Mouse (Mus musculus): ENCODE data around the gene Foxn2. TPM values are rescaled to one million over a fixed set of nuclear protein-coding genes. Genes with fewer than 3 reads are reported as not detected.

The Foxn2 gene
- polyA plus RNA-seq, 1 experiment, result 2.9 TPM

DNA sequence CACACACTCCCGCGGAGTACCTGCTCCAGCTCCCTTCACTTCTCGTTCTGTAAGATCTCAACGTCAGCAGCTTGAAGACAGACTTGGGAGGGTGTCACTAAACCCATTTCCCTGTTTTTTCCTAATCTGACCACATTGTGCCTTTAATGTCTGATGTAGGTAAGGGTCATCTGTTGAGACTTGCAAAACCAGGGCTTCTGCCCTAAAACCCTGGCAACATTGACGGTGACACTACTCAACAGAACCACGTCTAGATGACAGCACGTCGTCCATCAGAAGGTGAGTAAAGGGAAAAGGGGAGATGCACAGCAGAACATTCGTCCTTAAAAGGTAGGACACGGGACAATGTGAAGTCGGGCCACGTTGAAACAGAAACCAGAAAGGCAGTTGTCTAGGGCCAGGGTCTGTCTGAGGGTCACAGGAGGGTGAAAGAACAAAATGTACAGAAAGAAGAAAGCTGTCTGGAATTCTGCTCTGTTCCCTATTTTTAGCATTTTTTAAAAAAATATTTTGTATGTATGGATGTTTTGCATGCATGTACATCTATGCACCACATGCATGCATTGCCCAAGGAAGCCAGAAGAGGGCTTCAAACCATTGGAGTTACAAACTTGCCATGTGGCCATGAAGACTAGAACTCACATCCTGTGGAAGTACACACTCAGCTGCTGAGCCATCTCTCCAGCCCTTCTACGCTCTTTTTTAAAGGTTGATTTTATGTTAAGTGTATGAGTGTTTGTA lies 51.0 kb downstream of the Foxn2 start:
- no peak overlapping the region for H3K27ac ChIP-seq (ENCODE audit: insufficient read depth, low read depth, low read length)
- H3K36me3 ChIP-seq (ENCODE audit: control insufficient read depth, insufficient read depth, low read length), result no peaks in the 10 kb centered on the region
- TF ChIP-seq CTCF (conservative IDR thresholded peaks at IDR 0.05; ENCODE audit: insufficient read depth, insufficient read length, low read depth, low read length), result no peak
- no peak for TF ChIP-seq POLR2A (IDR thresholded peaks at IDR 0.05; ENCODE audit: low read depth, low read length)
- no peaks in the 10 kb centered on the region for H3K4me1 ChIP-seq (ENCODE audit: control insufficient read depth, insufficient read depth, low read length)
- H3K27me3 ChIP-seq (replicated peaks; ENCODE audit: control insufficient read depth, insufficient read depth, low read length), result no peaks in the 10 kb centered on the region
- no peak overlapping the region for H3K4me3 ChIP-seq (ENCODE audit: insufficient read depth, low read depth, low read length)
- 95% methylated on average over 13 of the region's 13 CpGs for WGBS
- no peak for DNase-seq

DNA sequence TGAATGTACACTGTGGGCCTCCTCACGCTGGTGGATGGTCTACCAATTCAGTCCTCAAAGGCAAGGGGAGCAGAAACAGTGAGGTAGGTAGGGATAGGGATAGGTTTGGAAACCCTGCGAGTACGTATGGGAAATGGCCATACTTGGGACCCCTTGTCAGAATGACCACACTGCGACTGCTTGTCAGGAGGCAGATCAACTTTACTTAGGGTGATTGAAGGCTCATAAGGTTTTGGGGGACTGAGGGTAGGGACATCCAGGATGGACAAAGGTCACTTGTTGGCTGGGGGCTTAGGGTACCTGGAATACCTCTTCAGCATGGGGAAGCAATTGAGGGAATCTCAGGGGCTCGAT lies 51.6 kb downstream of the Foxn2 start:
- H3K4me3 ChIP-seq (ENCODE audit: insufficient read depth, low read depth, low read length), result no peak overlapping the region
- H3K4me1 ChIP-seq (ENCODE audit: control insufficient read depth, insufficient read depth, low read length), result no peaks in the 10 kb centered on the region
- no peak for DNase-seq
- no peaks in the 10 kb centered on the region for H3K27me3 ChIP-seq (replicated peaks; ENCODE audit: control insufficient read depth, insufficient read depth, low read length)
- no peaks in the 10 kb centered on the region for H3K36me3 ChIP-seq (ENCODE audit: control insufficient read depth, insufficient read depth, low read length)
- TF ChIP-seq POLR2A (IDR thresholded peaks at IDR 0.05; ENCODE audit: low read depth, low read length) (no peak), CTCF (conservative IDR thresholded peaks at IDR 0.05; ENCODE audit: insufficient read depth, insufficient read length, low read depth, low read length) (no peak)
- no peak overlapping the region for H3K27ac ChIP-seq (ENCODE audit: insufficient read depth, low read depth, low read length)
- WGBS, result 95% methylated on average over 5 of the region's 5 CpGs

DNA sequence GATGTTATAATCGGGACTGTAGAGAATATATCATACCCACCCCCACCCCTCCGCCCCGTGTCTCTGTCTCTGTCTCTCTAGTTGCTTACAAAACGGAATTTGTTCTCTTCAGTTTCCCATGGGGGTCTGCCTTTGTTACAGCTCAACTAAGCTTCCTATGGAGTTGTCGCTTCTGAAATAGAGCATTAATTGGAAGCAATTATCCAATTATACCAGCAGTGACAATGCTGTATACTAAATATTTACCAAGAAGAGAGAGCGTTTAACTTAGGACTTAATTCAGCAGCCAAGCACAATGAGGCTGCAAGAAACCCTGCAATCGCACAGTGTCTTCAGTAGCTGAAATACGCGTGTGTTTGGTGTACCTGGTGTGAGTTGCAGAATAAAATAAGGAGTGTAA lies 53.0 kb downstream of the Foxn2 start:
- 85% methylated on average over 9 of the region's 9 CpGs for WGBS
- no peak overlapping the region for H3K27ac ChIP-seq (ENCODE audit: insufficient read depth, low read depth, low read length)
- no peak for DNase-seq

DNA sequence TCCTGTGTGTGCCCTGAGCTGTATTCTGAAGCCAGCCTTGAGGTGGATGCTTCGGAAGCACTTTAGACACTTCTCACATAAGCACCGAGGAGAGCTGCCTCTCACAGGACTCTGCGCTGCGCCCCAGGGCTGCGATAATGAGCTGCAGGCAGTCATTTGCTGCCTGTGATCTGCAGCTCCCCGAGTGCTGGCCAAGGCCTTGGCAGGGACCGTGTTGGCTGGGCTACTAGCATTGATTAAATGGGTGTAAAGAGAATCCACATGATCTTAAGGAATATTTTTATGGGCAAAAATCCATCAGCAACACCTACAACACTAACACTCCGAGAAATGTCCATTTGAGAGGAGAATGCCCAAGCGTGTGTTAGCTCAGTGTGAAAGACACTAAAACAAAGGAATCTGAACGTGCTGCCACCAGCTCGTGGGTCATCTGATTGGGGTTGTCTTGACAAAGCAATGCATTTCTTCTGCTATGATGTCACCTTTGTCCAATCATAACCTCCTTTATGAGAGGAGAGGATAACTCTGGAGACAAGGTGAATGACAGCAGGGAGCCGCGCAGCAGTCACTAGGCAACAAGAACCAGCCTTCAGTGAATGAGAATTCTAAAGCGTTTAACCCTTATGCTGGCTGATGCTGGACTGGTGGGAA lies 53.7 kb downstream of the Foxn2 start:
- 85% methylated on average over 14 of the region's 14 CpGs for WGBS
- no peak for TF ChIP-seq CTCF (conservative IDR thresholded peaks at IDR 0.05; ENCODE audit: insufficient read depth, insufficient read length, low read depth, low read length)
- no peak for TF ChIP-seq POLR2A (IDR thresholded peaks at IDR 0.05; ENCODE audit: low read depth, low read length)

More for the DNA sequence above, 53.0 kb downstream of the Foxn2 start:
- Histone ChIP-seq H3K4me3 (ENCODE audit: insufficient read depth, low read depth, low read length) (no peak overlapping the region), H3K36me3 (ENCODE audit: control insufficient read depth, insufficient read depth, low read length) (no peaks in the 10 kb centered on the region), H3K4me1 (ENCODE audit: control insufficient read depth, insufficient read depth, low read length) (no peaks in the 10 kb centered on the region), H3K27me3 (replicated peaks; ENCODE audit: control insufficient read depth, insufficient read depth, low read length) (no peaks in the 10 kb centered on the region)
- TF ChIP-seq CTCF (conservative IDR thresholded peaks at IDR 0.05; ENCODE audit: insufficient read depth, insufficient read length, low read depth, low read length) (no peak), POLR2A (IDR thresholded peaks at IDR 0.05; ENCODE audit: low read depth, low read length) (no peak)

DNA sequence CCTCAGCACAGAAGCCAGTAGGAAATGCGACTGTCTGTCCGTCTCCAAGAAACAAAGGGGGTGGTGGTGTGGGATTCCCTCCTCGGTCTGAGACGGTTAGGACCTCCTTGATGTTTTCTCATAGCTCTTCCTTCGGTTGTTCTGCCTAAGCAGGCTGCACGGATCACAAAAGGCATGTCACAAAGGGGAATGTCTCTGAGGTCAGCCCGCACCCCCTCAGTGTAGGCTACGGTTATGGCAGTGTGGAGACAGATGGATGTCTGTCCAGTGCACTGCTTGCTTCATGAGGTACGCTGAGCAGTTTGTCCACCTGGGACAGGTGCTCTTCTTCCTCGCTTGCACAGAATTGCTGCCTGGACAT lies 54.2 kb downstream of the Foxn2 start:
- no peak overlapping the region for H3K4me3 ChIP-seq (ENCODE audit: insufficient read depth, low read depth, low read length)
- no peaks in the 10 kb centered on the region for H3K4me1 ChIP-seq (ENCODE audit: control insufficient read depth, insufficient read depth, low read length)
- no peaks in the 10 kb centered on the region for H3K27me3 ChIP-seq (replicated peaks; ENCODE audit: control insufficient read depth, insufficient read depth, low read length)
- DNase-seq, result no peak
- TF ChIP-seq CTCF (conservative IDR thresholded peaks at IDR 0.05; ENCODE audit: insufficient read depth, insufficient read length, low read depth, low read length), result no peak
- no peak for TF ChIP-seq POLR2A (IDR thresholded peaks at IDR 0.05; ENCODE audit: low read depth, low read length)
- WGBS, result 86% methylated on average over 10 of the region's 10 CpGs
- H3K27ac ChIP-seq (ENCODE audit: insufficient read depth, low read depth, low read length), result no peak overlapping the region
- no peaks in the 10 kb centered on the region for H3K36me3 ChIP-seq (ENCODE audit: control insufficient read depth, insufficient read depth, low read length)

More for the DNA sequence above, 53.7 kb downstream of the Foxn2 start:
- Histone ChIP-seq H3K4me3 (ENCODE audit: insufficient read depth, low read depth, low read length) (no peak overlapping the region), H3K27ac (ENCODE audit: insufficient read depth, low read depth, low read length) (no peak overlapping the region), H3K4me1 (ENCODE audit: control insufficient read depth, insufficient read depth, low read length) (no peaks in the 10 kb centered on the region), H3K27me3 (replicated peaks; ENCODE audit: control insufficient read depth, insufficient read depth, low read length) (no peaks in the 10 kb centered on the region), H3K36me3 (ENCODE audit: control insufficient read depth, insufficient read depth, low read length) (no peaks in the 10 kb centered on the region)
- DNase-seq, result no peak

DNA sequence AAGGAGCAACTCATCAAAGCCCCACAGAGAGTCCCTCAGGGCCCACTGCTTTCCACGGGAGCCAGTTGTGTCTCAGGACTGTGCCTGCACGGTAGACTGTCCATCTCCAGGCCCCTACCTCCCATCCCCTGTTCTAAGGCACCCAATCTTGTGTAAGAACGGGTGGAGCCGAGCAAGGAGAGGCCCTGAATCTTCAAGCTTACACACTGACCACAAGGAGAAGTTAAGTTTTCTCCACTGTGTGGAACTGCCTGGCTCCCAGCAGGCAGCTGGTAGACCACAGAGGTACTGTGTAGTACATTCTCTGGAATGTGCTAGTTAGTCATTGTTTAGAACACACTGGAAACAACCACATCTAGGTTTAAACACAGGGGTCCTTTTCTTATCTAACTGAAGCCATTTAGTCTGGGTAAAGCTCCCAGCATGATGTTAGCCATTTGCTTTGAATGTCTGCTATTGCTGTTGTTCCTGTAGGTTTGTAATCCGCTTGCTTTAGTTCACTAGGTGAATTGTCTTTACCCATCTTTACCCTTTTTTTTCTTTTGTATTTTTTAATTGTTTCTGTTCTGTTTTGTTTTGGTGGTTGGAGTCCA lies 57.7 kb downstream of the Foxn2 start:
- DNase-seq, result no peak
- Histone ChIP-seq H3K4me1 (ENCODE audit: control insufficient read depth, insufficient read depth, low read length) (no peaks in the 10 kb centered on the region), H3K27me3 (replicated peaks; ENCODE audit: control insufficient read depth, insufficient read depth, low read length) (no peaks in the 10 kb centered on the region), H3K27ac (ENCODE audit: insufficient read depth, low read depth, low read length) (no peak overlapping the region), H3K4me3 (ENCODE audit: insufficient read depth, low read depth, low read length) (no peak overlapping the region), H3K36me3 (ENCODE audit: control insufficient read depth, insufficient read depth, low read length) (no peaks in the 10 kb centered on the region)
- TF ChIP-seq CTCF (conservative IDR thresholded peaks at IDR 0.05; ENCODE audit: insufficient read depth, insufficient read length, low read depth, low read length) (no peak), POLR2A (IDR thresholded peaks at IDR 0.05; ENCODE audit: low read depth, low read length) (no peak)
- WGBS, result 95% methylated on average over 5 of the region's 5 CpGs

DNA sequence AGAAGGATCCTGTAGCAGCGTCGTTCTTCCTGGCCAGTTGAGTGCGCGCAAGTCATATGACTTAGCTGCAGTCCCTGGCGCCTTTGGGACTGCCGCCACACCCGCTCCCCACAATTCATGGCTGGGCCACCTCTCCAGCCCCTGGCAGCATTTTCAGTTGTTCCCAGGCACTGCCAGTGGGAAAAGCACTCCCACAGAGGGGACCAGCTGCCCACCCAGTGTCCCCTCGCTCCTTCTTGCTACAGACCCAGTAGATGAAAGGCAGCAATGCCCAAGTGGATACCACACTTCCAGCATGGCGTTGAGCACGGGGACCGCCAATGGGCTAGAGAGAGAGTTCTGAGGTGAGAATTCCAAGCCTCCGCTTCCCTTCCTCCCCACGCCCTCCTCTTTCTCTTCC lies 63.5 kb downstream of the Foxn2 start:
- Histone ChIP-seq H3K27ac (ENCODE audit: insufficient read depth, low read depth, low read length) (no peak overlapping the region), H3K36me3 (ENCODE audit: control insufficient read depth, insufficient read depth, low read length) (no peaks in the 10 kb centered on the region), H3K4me1 (ENCODE audit: control insufficient read depth, insufficient read depth, low read length) (no peaks in the 10 kb centered on the region), H3K4me3 (ENCODE audit: insufficient read depth, low read depth, low read length) (no peak overlapping the region), H3K27me3 (replicated peaks; ENCODE audit: control insufficient read depth, insufficient read depth, low read length) (no peaks in the 10 kb centered on the region)
- no peak for DNase-seq
- no peak for TF ChIP-seq CTCF (conservative IDR thresholded peaks at IDR 0.05; ENCODE audit: insufficient read depth, insufficient read length, low read depth, low read length)
- TF ChIP-seq POLR2A (IDR thresholded peaks at IDR 0.05; ENCODE audit: low read depth, low read length), result no peak
- 96% methylated on average over 13 of the region's 13 CpGs for WGBS
